Mouse (Mus musculus): ENCODE measurements around the gene Lamc2. TPM values are rescaled to one million over a fixed set of nuclear protein-coding genes. Genes with fewer than 3 reads are reported as not detected.

Lamc2 gene
- total and polyA plus RNA-seq, 3 experiments: 0.03 to 0.04 TPM; not detected in 1

GRCm38 (mm10) chr1:153224331-153224730 lies 38.1 kb upstream of the Lamc2 start:
- no peak for TF ChIP-seq POLR2A (IDR thresholded peaks at IDR 0.05; ENCODE audit: control insufficient read depth in 1 of 2, insufficient read depth in 1 of 2, low read depth in 1 of 2, low read length in 2 of 2, poor library complexity in 1 of 2)
- TF ChIP-seq NRF1 (IDR thresholded peaks at IDR 0.05; ENCODE audit: insufficient read depth, low read depth, low read length, poor library complexity, severe bottlenecking): no peak
- TF ChIP-seq RCOR1 (IDR thresholded peaks at IDR 0.05; ENCODE audit: low read depth, low read length): no peak
- TF ChIP-seq BHLHE40 (IDR thresholded peaks at IDR 0.05; ENCODE audit: borderline replicate concordance, low read depth, low read length): no peak
- no peak for TF ChIP-seq EP300 (IDR thresholded peaks at IDR 0.05; ENCODE audit: low read depth in 1 of 2, low read length in 2 of 2)
- no peak for TF ChIP-seq SIN3A (IDR thresholded peaks at IDR 0.05; ENCODE audit: low read length)
- TF ChIP-seq MAFK (IDR thresholded peaks at IDR 0.05; ENCODE audit: borderline replicate concordance, low read depth, low read length): no peak
- no peak for TF ChIP-seq GATA1 (IDR thresholded peaks at IDR 0.05; ENCODE audit: low read depth, low read length)
- no peaks in the 10 kb centered on the region for H3K4me1 ChIP-seq (ENCODE audit: control insufficient read depth in 1 of 2, insufficient read depth in 2 of 2, low read length in 2 of 2)
- H3K36me3 ChIP-seq (ENCODE audit: control insufficient read depth in 1 of 2, insufficient read depth in 2 of 2, low read length in 2 of 2): peaks cover 0 to 8% of the 10 kb centered on the region in 2 experiments; a peak in 2 of 4 replicates
- no peaks in the 10 kb centered on the region for H3K79me2 ChIP-seq (ENCODE audit: control insufficient read depth, insufficient read depth, low read length, poor library complexity)
- H3K9me3 ChIP-seq (replicated peaks; ENCODE audit: insufficient read depth, low read length): no peaks in the 10 kb centered on the region
- DNase-seq (ENCODE audit: low read depth, low spot score): no peak
- no peak overlapping the region for H3K9ac ChIP-seq (ENCODE audit: control insufficient read depth, low read depth, low read length, poor library complexity, severe bottlenecking)
- H3K27ac ChIP-seq (ENCODE audit: control insufficient read depth, low read depth, low read length): no peak overlapping the region
- no peak overlapping the region for H3K4me3 ChIP-seq (ENCODE audit: control insufficient read depth in 1 of 2, insufficient read depth in 1 of 2, low read depth in 2 of 2, low read length in 2 of 2)
- no peaks in the 10 kb centered on the region for H3K27me3 ChIP-seq (ENCODE audit: control insufficient read depth in 1 of 2, insufficient read depth in 2 of 2, low read length in 2 of 2)

- H3K4me1 ChIP-seq (ENCODE audit: control insufficient read depth in 1 of 2, insufficient read depth in 2 of 2, low read length in 2 of 2): no peaks in the 10 kb centered on the region
- no peak for DNase-seq (ENCODE audit: low read depth, low spot score)
- H3K36me3 ChIP-seq (ENCODE audit: control insufficient read depth in 1 of 2, insufficient read depth in 2 of 2, low read length in 2 of 2): peaks cover 0 to 4% of the 10 kb centered on the region in 2 experiments; a peak in 1 of 4 replicates
- H3K4me3 ChIP-seq (ENCODE audit: control insufficient read depth in 1 of 2, insufficient read depth in 1 of 2, low read depth in 2 of 2, low read length in 2 of 2): no peak overlapping the region
- no peak overlapping the region for H3K27ac ChIP-seq (ENCODE audit: control insufficient read depth, low read depth, low read length)
- H3K9me3 ChIP-seq (replicated peaks; ENCODE audit: insufficient read depth, low read length): no peaks in the 10 kb centered on the region
- TF ChIP-seq SIN3A (IDR thresholded peaks at IDR 0.05; ENCODE audit: low read length) (no peak), POLR2A (IDR thresholded peaks at IDR 0.05; ENCODE audit: control insufficient read depth in 1 of 2, insufficient read depth in 1 of 2, low read depth in 1 of 2, low read length in 2 of 2, poor library complexity in 1 of 2) (no peak), ZKSCAN1 (IDR thresholded peaks at IDR 0.05; ENCODE audit: low read depth, low read length) (no peak), MAZ (IDR thresholded peaks at IDR 0.05; ENCODE audit: low read depth, low read length) (no peak), NRF1 (IDR thresholded peaks at IDR 0.05; ENCODE audit: insufficient read depth, low read depth, low read length, poor library complexity, severe bottlenecking) (no peak), E2F4 (IDR thresholded peaks at IDR 0.05; ENCODE audit: borderline replicate concordance, low read depth, low read length) (no peak), BHLHE40 (IDR thresholded peaks at IDR 0.05; ENCODE audit: borderline replicate concordance, low read depth, low read length) (no peak), KAT2A (conservative IDR thresholded peaks at IDR 0.05; ENCODE audit: low read depth, low read length) (no peak), HCFC1 (IDR thresholded peaks at IDR 0.05; ENCODE audit: low read depth, low read length) (no peak), NELFE (IDR thresholded peaks at IDR 0.05; ENCODE audit: low read depth, low read length) (no peak), SMC3 (IDR thresholded peaks at IDR 0.05; ENCODE audit: low read depth, low read length) (no peak), MAFK (IDR thresholded peaks at IDR 0.05; ENCODE audit: borderline replicate concordance, low read depth, low read length) (no peak), MYB (IDR thresholded peaks at IDR 0.05; ENCODE audit: low read depth, low read length) (no peak), CHD2 (IDR thresholded peaks at IDR 0.05; ENCODE audit: low read length) (no peak), MYC (IDR thresholded peaks at IDR 0.05; ENCODE audit: low read depth, low read length) (no peak), TBP (IDR thresholded peaks at IDR 0.05; ENCODE audit: low read depth, low read length) (no peak), ZC3H11A (IDR thresholded peaks at IDR 0.05; ENCODE audit: low read depth, low read length) (no peak), ZMIZ1 (IDR thresholded peaks at IDR 0.05; ENCODE audit: low read depth, low read length) (no peak), EP300 (IDR thresholded peaks at IDR 0.05; ENCODE audit: low read depth in 1 of 2, low read length in 2 of 2) (no peak)
- no peaks in the 10 kb centered on the region for H3K27me3 ChIP-seq (ENCODE audit: control insufficient read depth in 1 of 2, insufficient read depth in 2 of 2, low read length in 2 of 2)
- no peaks in the 10 kb centered on the region for H3K79me2 ChIP-seq (ENCODE audit: control insufficient read depth, insufficient read depth, low read length, poor library complexity)
- no peak overlapping the region for H3K9ac ChIP-seq (ENCODE audit: control insufficient read depth, low read depth, low read length, poor library complexity, severe bottlenecking)
These were observed 33.1 kb upstream of the Lamc2 start for GRCm38 (mm10) chr1:153219376-153219775.

Data from MEL (cell line).